Mouse (Mus musculus): ENCODE data around the gene Gcm2. TPM values are rescaled to one million over a fixed set of nuclear protein-coding genes. Genes with fewer than 3 reads are reported as not detected.

The Gcm2 gene
- polyA plus RNA-seq, 1 experiment from 2014 or later = not detected

DNA sequence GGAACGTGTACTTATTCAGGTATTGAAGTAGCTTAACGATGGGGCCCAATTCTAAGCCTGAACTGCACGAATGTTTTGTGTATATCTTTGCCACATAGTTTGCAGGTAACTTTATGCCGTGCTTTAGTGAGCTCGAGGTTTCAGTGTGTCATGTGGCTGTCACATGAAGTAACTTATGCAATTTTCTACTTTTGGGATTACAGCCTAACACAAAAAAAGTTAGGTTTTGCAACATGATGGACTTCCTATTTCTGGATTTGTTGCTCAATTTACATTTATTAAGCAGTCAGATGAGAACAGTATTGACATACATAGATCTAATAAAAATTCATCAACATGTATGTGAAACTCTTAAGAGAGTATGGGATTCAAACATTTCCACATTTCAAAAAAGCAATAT lies 37.0 kb downstream of the Gcm2 start:
- 87% methylated on average over 5 of the region's 5 CpGs for WGBS
- H3K4me1 ChIP-seq = peaks cover 2% of the 10 kb centered on the region
- no peak overlapping the region for H3K27ac ChIP-seq
- DNase-seq (ENCODE audit: low spot score) = no peak
- H3K27me3 ChIP-seq (ENCODE audit: low read depth, poor library complexity, severe bottlenecking) = peaks cover 20% of the 10 kb centered on the region
- H3K9me3 ChIP-seq (replicated peaks) = no peaks in the 10 kb centered on the region
- no peaks in the 10 kb centered on the region for H3K36me3 ChIP-seq
- H3K4me3 ChIP-seq = no peak overlapping the region

DNA sequence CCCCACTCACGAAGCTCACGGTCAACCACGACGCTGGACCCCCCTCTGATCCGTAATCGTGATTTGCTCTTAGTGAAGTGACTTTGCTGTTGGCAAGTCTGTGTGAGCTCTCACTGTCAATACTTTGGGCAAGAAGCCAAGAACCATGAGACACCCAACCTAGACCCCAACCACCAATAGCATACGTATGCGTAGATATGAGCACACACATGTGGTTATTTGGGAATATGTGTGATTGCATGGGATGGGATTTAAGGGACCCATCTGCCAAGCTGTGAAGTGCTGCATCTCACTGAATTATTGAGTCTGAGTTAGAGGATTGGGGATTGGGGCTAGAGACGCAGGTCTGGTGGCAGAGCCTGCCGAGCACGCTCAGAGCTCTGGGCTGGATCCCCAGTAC lies 39.2 kb downstream of the Gcm2 start:
- Histone ChIP-seq H3K27ac (no peak overlapping the region), H3K36me3 (no peaks in the 10 kb centered on the region), H3K4me1 (no peaks in the 10 kb centered on the region), H3K27me3 (ENCODE audit: low read depth, poor library complexity, severe bottlenecking) (no peaks in the 10 kb centered on the region), H3K4me3 (no peak overlapping the region), H3K9me3 (replicated peaks) (no peaks in the 10 kb centered on the region)
- WGBS = 89% methylated on average over 11 of the region's 11 CpGs
- no peak for DNase-seq (ENCODE audit: low spot score)

DNA sequence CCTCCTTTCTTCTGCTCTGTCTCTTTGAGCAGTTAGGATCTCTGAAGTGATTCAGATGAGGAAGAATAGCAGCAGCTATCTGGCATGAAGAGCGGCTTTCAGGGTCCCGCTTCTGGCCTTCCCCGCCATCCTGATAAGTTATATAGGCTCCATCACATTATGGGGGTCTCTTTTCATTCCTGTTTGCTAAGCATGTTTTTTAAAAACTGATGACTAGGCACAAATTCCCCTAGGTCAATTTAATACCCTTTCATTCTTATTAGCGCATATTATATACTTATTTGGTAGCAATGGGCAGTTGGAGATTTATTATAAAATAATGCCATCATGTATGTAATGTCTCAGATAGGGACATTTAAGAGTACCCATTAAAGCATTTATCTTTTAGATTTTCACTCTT lies 43.2 kb downstream of the Gcm2 start:
- Histone ChIP-seq H3K27ac (no peak overlapping the region), H3K4me1 (no peaks in the 10 kb centered on the region), H3K27me3 (ENCODE audit: low read depth, poor library complexity, severe bottlenecking) (no peaks in the 10 kb centered on the region), H3K36me3 (no peaks in the 10 kb centered on the region), H3K4me3 (no peak overlapping the region), H3K9me3 (replicated peaks) (no peaks in the 10 kb centered on the region)
- no peak for DNase-seq (ENCODE audit: low spot score)
- WGBS = 94% methylated on average over 4 of the region's 4 CpGs

DNA sequence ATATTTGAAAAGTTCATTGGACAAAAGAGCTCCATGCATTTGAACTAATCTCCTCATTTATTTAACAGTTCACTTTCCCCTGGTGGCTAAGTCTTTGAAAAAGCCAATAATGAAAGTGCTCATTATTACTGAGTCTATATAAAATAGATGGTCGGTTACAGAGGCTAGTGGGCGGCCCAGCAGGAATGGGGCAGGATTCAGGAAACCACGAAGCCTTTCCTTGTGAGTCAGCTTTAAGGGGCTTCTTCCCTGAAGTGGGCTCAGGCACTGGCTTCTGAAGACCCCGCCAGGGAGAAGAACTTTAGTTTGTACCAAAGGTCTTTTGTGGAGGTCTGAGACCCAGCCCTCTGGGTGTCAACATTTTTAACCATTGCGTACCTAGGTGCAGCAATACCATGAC lies 58.9 kb downstream of the Gcm2 start:
- WGBS = 87% methylated on average over 5 of the region's 5 CpGs
- DNase-seq (ENCODE audit: low spot score) = no peak
- H3K9me3 ChIP-seq (replicated peaks) = no peaks in the 10 kb centered on the region
- H3K27me3 ChIP-seq (ENCODE audit: low read depth, poor library complexity, severe bottlenecking) = no peaks in the 10 kb centered on the region
- H3K4me1 ChIP-seq = no peaks in the 10 kb centered on the region
- no peaks in the 10 kb centered on the region for H3K36me3 ChIP-seq
- no peak overlapping the region for H3K27ac ChIP-seq
- H3K4me3 ChIP-seq = no peak overlapping the region

Other genes starting within 250 kb of the Gcm2 start
- gene Pak1ip1, start 110.0 kb downstream of the Gcm2 start, polyA plus RNA-seq (2016; fragmentation: Nextera tagmentation; extraction: Ambion mirVana) = 62.0 and 74.1 TPM in 2 replicates
- gene Tmem14c, start 94.7 kb downstream of the Gcm2 start, polyA plus RNA-seq (2016; fragmentation: Nextera tagmentation; extraction: Ambion mirVana) = 205 and 216 TPM in 2 replicates
- gene Mak, start 31.3 kb downstream of the Gcm2 start, polyA plus RNA-seq (2016; fragmentation: Nextera tagmentation; extraction: Ambion mirVana) = 0.46 and 0.69 TPM in 2 replicates
- not detected in 2 replicates for gene Sycp2l, start 3.3 kb upstream of the Gcm2 start, polyA plus RNA-seq (2016; fragmentation: Nextera tagmentation; extraction: Ambion mirVana)
- 22.9 and 29.2 TPM in 2 replicates for gene Elovl2, start 109.4 kb upstream of the Gcm2 start, polyA plus RNA-seq (2016; fragmentation: Nextera tagmentation; extraction: Ambion mirVana)
- gene Smim13, start 138.8 kb upstream of the Gcm2 start, polyA plus RNA-seq (2016; fragmentation: Nextera tagmentation; extraction: Ambion mirVana) = 11.6 and 11.8 TPM in 2 replicates
- gene Gm17364, start 162.9 kb upstream of the Gcm2 start, polyA plus RNA-seq (2016; fragmentation: Nextera tagmentation; extraction: Ambion mirVana) = not detected in 2 replicates

Data from limb, embryonic 10.5 days (tissue).